ENCODE assay signal across 8 mouse cellular contexts in the genomic region with DNA sequence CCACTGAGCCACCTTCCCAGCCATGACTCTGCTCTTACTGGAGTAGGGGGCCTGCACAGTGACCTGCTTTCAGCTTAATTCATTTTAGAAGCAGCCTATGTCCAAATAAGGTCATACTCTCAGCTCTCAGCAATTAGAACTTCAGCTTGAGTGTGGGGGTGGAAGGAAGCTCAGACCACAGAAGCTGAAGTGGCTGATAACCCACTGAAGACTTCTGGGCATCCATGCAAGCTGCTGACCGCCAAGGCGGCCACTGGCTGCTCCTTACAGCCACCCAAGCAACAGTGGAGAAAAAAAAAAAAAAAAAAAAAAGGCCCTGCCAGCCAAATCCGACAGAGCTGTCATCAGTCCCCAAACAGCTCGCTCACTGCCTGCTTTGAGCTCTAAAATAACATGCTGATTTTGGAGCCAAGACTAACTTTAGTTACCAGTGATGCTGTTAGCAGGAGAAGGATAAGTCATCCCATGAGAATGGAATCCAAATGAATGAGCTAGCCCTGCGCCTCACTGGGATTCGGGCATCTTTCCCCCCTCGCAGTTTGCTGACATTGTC.
A peak's percentile ranks its signal among the peaks of the same experiment; 100 is the strongest.
DNase-seq lines count a peak whose midpoint lies in the region; ATAC-seq and TF ChIP-seq lines count a peak whose summit lies in the region.

No protein-coding gene starts in this region.

- no peaks in the 10 kb centered on the region for H3K4me1 ChIP-seq in liver, postnatal 0 days (ENCODE audit: insufficient read depth)
- no peaks in the 10 kb centered on the region for H3K4me1 ChIP-seq in midbrain, embryonic 16.5 days (ENCODE audit: control insufficient read depth, insufficient read depth, low read length)

- peak; percentile 13 for DNase-seq in liver
- DNase-seq in liver, postnatal 0 days, result no peak
- peak; percentile 49 to 74 for DNase-seq in frontal cortex, adult 2 months (ENCODE audit: extremely low spot score in 1 of 2, low spot score in 1 of 2)
- DNase-seq in induced T-regulatory cell, adult 2 months (ENCODE audit: low read depth), result peak; percentile 50
- DNase-seq in right cerebral cortex, postnatal 10 days (ENCODE audit: low spot score in 2 of 2), result peak; percentile 47 to 72
- DNase-seq in thymus, postnatal 4 days, result no peak
- no peak for DNase-seq in urinary bladder, postnatal 36 days (ENCODE audit: low spot score in 2 of 2)

- no peak overlapping the region for H3K27ac ChIP-seq in liver, postnatal 0 days (ENCODE audit: low read depth)
- no peak overlapping the region for H3K27ac ChIP-seq in midbrain, embryonic 16.5 days (ENCODE audit: low read length)

- no peak overlapping the region for H3K4me3 ChIP-seq in liver, postnatal 0 days (ENCODE audit: low read depth, low read length)
- H3K4me3 ChIP-seq in midbrain, embryonic 16.5 days (ENCODE audit: low read depth, low read length), result no peak overlapping the region

- H3K9me3 ChIP-seq in liver, postnatal 0 days (ENCODE audit: low read length), result no peaks in the 10 kb centered on the region
- H3K9me3 ChIP-seq in midbrain, embryonic 16.5 days (replicated peaks; ENCODE audit: control insufficient read depth, low read length, poor library complexity, severe bottlenecking), result no peaks in the 10 kb centered on the region

- H3K27me3 ChIP-seq in liver, postnatal 0 days (ENCODE audit: insufficient read depth, low read length), result no peaks in the 10 kb centered on the region
- no peaks in the 10 kb centered on the region for H3K27me3 ChIP-seq in midbrain, embryonic 16.5 days (ENCODE audit: control insufficient read depth, insufficient read depth, low read depth, low read length)

- no peaks in the 10 kb centered on the region for H3K36me3 ChIP-seq in liver, postnatal 0 days (replicated peaks; ENCODE audit: insufficient read depth, low read length)
- H3K36me3 ChIP-seq in midbrain, embryonic 16.5 days (ENCODE audit: control insufficient read depth, insufficient read depth, low read length), result no peaks in the 10 kb centered on the region

- no peak for ATAC-seq in liver, postnatal 0 days
- no peak for ATAC-seq in midbrain, embryonic 16.5 days

- no peak overlapping the region for H3K9ac ChIP-seq in liver, postnatal 0 days (replicated peaks)
- no peak overlapping the region for H3K9ac ChIP-seq in midbrain, embryonic 16.5 days (ENCODE audit: low read depth, low read length)

- no peak for TF ChIP-seq CTCF in liver, postnatal 0 days (IDR thresholded peaks at IDR 0.05; ENCODE audit: low read depth)

- H3K4me2 ChIP-seq in liver, postnatal 0 days (ENCODE audit: low read depth, low read length), result no peak overlapping the region
- H3K4me2 ChIP-seq in midbrain, embryonic 16.5 days (ENCODE audit: low read length), result no peak overlapping the region

- no peak for TF ChIP-seq EP300 in liver, postnatal 0 days (IDR thresholded peaks at IDR 0.05; ENCODE audit: low read depth)

- WGBS in liver, postnatal 0 days (ENCODE audit: insufficient replicate concordance), result 52% methylated on average over 7 of the region's 7 CpGs
- WGBS in midbrain, embryonic 16.5 days, result 67% methylated on average over 7 of the region's 7 CpGs

Comparison
In these comparisons a context has a peak if more than half of its experiments do, and no peak if none do; other contexts are left out.
1. DNase-seq: peak in liver (single experiment), frontal cortex, adult 2 months (2 of 2), induced T-regulatory cell, adult 2 months (single experiment) and right cerebral cortex, postnatal 10 days (2 of 2); none in liver, postnatal 0 days (single experiment), thymus, postnatal 4 days (single experiment) and urinary bladder, postnatal 36 days (0 of 2).